Mouse (Mus musculus) thymus, adult 2 months (tissue): ENCODE data around the gene Gm11027.

Experiments used
- CTCF ChIP-seq: fragments of 200-500 bp; IDR thresholded peaks from 2 replicates; pipeline ENCODE4 v1.5.1; 2012; ENCODE audit warnings: mild to moderate bottlenecking, control low read depth, low read length, moderate library complexity, borderline replicate concordance; ENCODE audit not compliant: control insufficient read depth, poor library complexity, insufficient read depth; ENCODE audit errors: extremely low read depth
- POLR2A ChIP-seq: fragments of 200-500 bp; IDR thresholded peaks from 2 replicates; pipeline ENCODE4 v1.6.1; 2012; ENCODE audit warnings: mild to moderate bottlenecking, low read length, control low read depth, moderate library complexity; ENCODE audit not compliant: control insufficient read depth, poor library complexity, insufficient read depth; ENCODE audit errors: extremely low read depth

DNA sequence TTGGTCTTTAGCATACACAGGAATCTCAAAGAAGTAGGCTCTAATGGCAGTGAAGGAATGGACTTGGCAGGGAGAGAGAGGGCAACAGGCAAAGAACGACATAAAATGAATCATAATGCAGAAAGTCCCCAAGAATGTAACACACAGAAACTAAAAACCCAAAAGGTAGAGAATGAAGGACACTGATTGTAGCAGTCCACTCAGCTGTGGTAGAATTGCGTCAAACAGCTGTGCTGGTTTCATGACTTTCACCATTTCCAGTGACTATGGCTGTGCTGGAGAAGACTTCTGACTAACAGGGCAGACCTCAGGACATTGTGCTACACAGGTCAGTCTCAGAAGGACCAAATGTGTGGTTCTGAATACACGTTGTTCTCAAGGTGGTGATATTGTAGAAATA lies 32.7 kb downstream of the Gm11027 start:
- TF ChIP-seq CTCF (no peak), POLR2A (no peak)
